Mouse (Mus musculus): ENCODE results near the gene Ncs1.

Gene Ncs1

GRCm38 (mm10) chr2:31339826-31340225 lies 94.2 kb downstream of the Ncs1 start:
- peak; percentile 79 for DNase-seq (ENCODE audit: extremely low spot score)

- no peak for DNase-seq (ENCODE audit: extremely low spot score)
Observed at GRCm38 (mm10) chr2:31341726-31342535, 96.3 kb downstream of the Ncs1 start.

Data from embryo, embryonic 9.5 days (tissue).